Mouse (Mus musculus) liver, embryonic 13.5 days (tissue): Measurements from ENCODE around the gene Pdcd1lg2. TPM values are rescaled to one million over a fixed set of nuclear protein-coding genes. Genes with fewer than 3 reads are reported as not detected.

Experiments used
- ATAC-seq: fragments of 200-750 bp; cut with Nextera tagmentation; 2 replicates; pipeline ENCODE4 v1.8.0; 2017; ENCODE audit warnings: low read depth, mild to moderate bottlenecking, moderate number of reproducible peaks, moderate library complexity
- DNase-seq: peaks from one replicate; pipeline ENCODE4 v3.0.0; 2022
- H3K27ac ChIP-seq: fragments of 300-500 bp; sonication (generic); 2 replicates; pipeline ENCODE4 v1.5.1; 2015; ENCODE audit warnings: moderate library complexity, mild to moderate bottlenecking, inconsistent platforms
- H3K27me3 ChIP-seq: fragments of 300-500 bp; sonication (generic); 2 replicates; pipeline ENCODE4 v1.6.1; 2015; ENCODE audit warnings: mild to moderate bottlenecking, inconsistent platforms
- H3K36me3 ChIP-seq: fragments of 300-500 bp; sonication (generic); 2 replicates; pipeline ENCODE4 v1.6.1; 2015; ENCODE audit warnings: mild to moderate bottlenecking, inconsistent platforms
- H3K4me1 ChIP-seq: fragments of 300-500 bp; sonication (generic); replicated peaks from 2 replicates; pipeline ENCODE4 v1.6.1; 2015; ENCODE audit warnings: inconsistent platforms
- H3K4me2 ChIP-seq: fragments of 300-500 bp; sonication (generic); 2 replicates; pipeline ENCODE4 v1.6.1; 2015; ENCODE audit warnings: inconsistent platforms, mild to moderate bottlenecking, moderate library complexity
- H3K4me3 ChIP-seq: fragments of 300-500 bp; sonication (generic); replicated peaks from 2 replicates; pipeline ENCODE4 v1.5.1; 2015; ENCODE audit warnings: mild to moderate bottlenecking, inconsistent platforms
- H3K9ac ChIP-seq: fragments of 300-500 bp; sonication (generic); 2 replicates; pipeline ENCODE4 v1.6.1; 2015; ENCODE audit warnings: mild to moderate bottlenecking, inconsistent platforms
- H3K9me3 ChIP-seq: fragments of 300-500 bp; sonication (generic); replicated peaks from 2 replicates; pipeline ENCODE4 v1.6.1; 2016; ENCODE audit warnings: inconsistent platforms
- WGBS: fragments of 180-500 bp; shearing (Covaris S2); methylation state at CpG from one replicate; pipeline ENCODE4 v1.1.7; 2015; ENCODE audit not compliant: insufficient replicate concordance; 5-methylcytosine and 5-hydroxymethylcytosine counted together
- polyA plus RNA-seq: library from polyadenylated mRNA; unstranded; fragments of >200 nt; fragmentation: Nextera tagmentation; extraction: Ambion mirVana; gene quantifications from 2 replicates; pipeline ENCODE4 v1.2.1, GENCODE M21; 2015

Pdcd1lg2 gene
- polyA plus RNA-seq, 1 experiment from 2014 or later: 0.06 TPM

- Histone ChIP-seq H3K4me3 (no peak overlapping the region), H3K27me3 (no peaks in the 10 kb centered on the region), H3K9ac (peak overlapping the region; percentile 16; the same call in 1 of the 2 replicates), H3K9me3 (no peaks in the 10 kb centered on the region), H3K4me1 (peaks cover 17% of the 10 kb centered on the region), H3K4me2 (no peak overlapping the region), H3K36me3 (no peaks in the 10 kb centered on the region), H3K27ac (no peak overlapping the region; the same call in 1 of the 2 replicates)
- 0 out of 2 replicates have a peak, but pooled peaks have one; percentile 43 for ATAC-seq
- no peak for DNase-seq
- 32% methylated on average over 6 of the region's 6 CpGs for WGBS
Observed at GRCm38 (mm10) chr19:29488073-29488390, 77.3 kb downstream of the Pdcd1lg2 start.

- no peaks in the 10 kb centered on the region for H3K27me3 ChIP-seq
- H3K4me3 ChIP-seq: no peak overlapping the region
- H3K27ac ChIP-seq: no peak overlapping the region; the same call in 1 of the 2 replicates
- no peak for DNase-seq
- ATAC-seq: no peak
- H3K4me1 ChIP-seq: peaks cover 17% of the 10 kb centered on the region
- no peak overlapping the region for H3K9ac ChIP-seq
- H3K4me2 ChIP-seq: no peak overlapping the region
- H3K9me3 ChIP-seq: no peaks in the 10 kb centered on the region
- WGBS: 22% methylated on average over 10 of the region's 10 CpGs
- H3K36me3 ChIP-seq: no peaks in the 10 kb centered on the region
Observed at GRCm38 (mm10) chr19:29488420-29488819, 77.7 kb downstream of the Pdcd1lg2 start.

- H3K27me3 ChIP-seq: no peaks in the 10 kb centered on the region
- no peaks in the 10 kb centered on the region for H3K36me3 ChIP-seq
- no peak for DNase-seq
- 78% methylated on average over 3 of the region's 3 CpGs for WGBS
- H3K9ac ChIP-seq: no peak overlapping the region
- H3K4me2 ChIP-seq: no peak overlapping the region
- ATAC-seq: 0 out of 2 replicates have a peak, but pooled peaks have one; percentile 31
- no peaks in the 10 kb centered on the region for H3K9me3 ChIP-seq
- H3K4me1 ChIP-seq: peaks cover 17% of the 10 kb centered on the region
- no peak overlapping the region for H3K27ac ChIP-seq
- H3K4me3 ChIP-seq: no peak overlapping the region
Observed at GRCm38 (mm10) chr19:29489785-29490284, 79.1 kb downstream of the Pdcd1lg2 start.

- no peaks in the 10 kb centered on the region for H3K27me3 ChIP-seq
- ATAC-seq: no peak
- no peak overlapping the region for H3K4me3 ChIP-seq
- peaks cover 23% of the 10 kb centered on the region for H3K4me1 ChIP-seq
- no peaks in the 10 kb centered on the region for H3K36me3 ChIP-seq
- DNase-seq: no peak
- no peaks in the 10 kb centered on the region for H3K9me3 ChIP-seq
- H3K27ac ChIP-seq: no peak overlapping the region
- 70% methylated on average over 9 of the region's 9 CpGs for WGBS
- no peak overlapping the region for H3K9ac ChIP-seq
- no peak overlapping the region for H3K4me2 ChIP-seq
Observed at GRCm38 (mm10) chr19:29491467-29491866, 80.7 kb downstream of the Pdcd1lg2 start.

GRCm38 (mm10) chr19:29494454-29494853 is 83.7 kb downstream of the Pdcd1lg2 start:
- H3K9ac ChIP-seq: no peak overlapping the region
- H3K36me3 ChIP-seq: no peaks in the 10 kb centered on the region
- H3K27me3 ChIP-seq: no peaks in the 10 kb centered on the region
- WGBS: 72% methylated on average over 4 of the region's 4 CpGs
- H3K4me2 ChIP-seq: no peak overlapping the region
- no peaks in the 10 kb centered on the region for H3K9me3 ChIP-seq
- DNase-seq (no peak), ATAC-seq (no peak)
- H3K4me3 ChIP-seq: no peak overlapping the region
- H3K27ac ChIP-seq: no peak overlapping the region
- peaks cover 34% of the 10 kb centered on the region for H3K4me1 ChIP-seq

- ATAC-seq (no peak), DNase-seq (no peak)
- Histone ChIP-seq H3K4me1 (peaks cover 46% of the 10 kb centered on the region), H3K4me2 (no peak overlapping the region), H3K4me3 (no peak overlapping the region), H3K9me3 (no peaks in the 10 kb centered on the region), H3K27me3 (no peaks in the 10 kb centered on the region), H3K36me3 (no peaks in the 10 kb centered on the region), H3K9ac (no peak overlapping the region), H3K27ac (peak overlapping the region; percentile 54)
- WGBS: 74% methylated on average over 6 of the region's 6 CpGs
Observed at GRCm38 (mm10) chr19:29496001-29496597, 85.4 kb downstream of the Pdcd1lg2 start.

GRCm38 (mm10) chr19:29496786-29497557 is 86.3 kb downstream of the Pdcd1lg2 start:
- peak overlapping the region; percentile 54 for H3K27ac ChIP-seq
- DNase-seq: no peak
- WGBS: 49% methylated on average over 7 of the region's 7 CpGs
- ATAC-seq: peak; percentile 65
- H3K9ac ChIP-seq: no peak overlapping the region
- no peak overlapping the region for H3K4me2 ChIP-seq
- H3K9me3 ChIP-seq: no peaks in the 10 kb centered on the region
- peaks cover 48% of the 10 kb centered on the region for H3K4me1 ChIP-seq
- H3K27me3 ChIP-seq: no peaks in the 10 kb centered on the region
- no peak overlapping the region for H3K4me3 ChIP-seq
- H3K36me3 ChIP-seq: no peaks in the 10 kb centered on the region

- H3K4me2 ChIP-seq: peak overlapping the region; percentile 31
- peak; percentile 74 for ATAC-seq
- no peaks in the 10 kb centered on the region for H3K9me3 ChIP-seq
- no peaks in the 10 kb centered on the region for H3K27me3 ChIP-seq
- peaks cover 48% of the 10 kb centered on the region for H3K4me1 ChIP-seq
- peak overlapping the region; percentile 69 for H3K27ac ChIP-seq
- no peaks in the 10 kb centered on the region for H3K36me3 ChIP-seq
- no peak overlapping the region for H3K4me3 ChIP-seq
- WGBS: 30% methylated on average over 7 of the region's 7 CpGs
- no peak overlapping the region; the same call in 1 of the 2 replicates for H3K9ac ChIP-seq
- no peak for DNase-seq
Observed at GRCm38 (mm10) chr19:29497874-29498273, 87.2 kb downstream of the Pdcd1lg2 start.

GRCm38 (mm10) chr19:29498842-29499456 is 88.2 kb downstream of the Pdcd1lg2 start:
- Histone ChIP-seq H3K4me1 (peaks cover 48% of the 10 kb centered on the region), H3K4me3 (no peak overlapping the region), H3K9me3 (no peaks in the 10 kb centered on the region), H3K27ac (no peak overlapping the region; the same call in 1 of the 2 replicates), H3K36me3 (no peaks in the 10 kb centered on the region), H3K9ac (no peak overlapping the region), H3K4me2 (no peak overlapping the region), H3K27me3 (no peaks in the 10 kb centered on the region)
- ATAC-seq: no peak
- DNase-seq: no peak
- WGBS: 38% methylated on average over 6 of the region's 6 CpGs

GRCm38 (mm10) chr19:29500333-29500732 is 89.6 kb downstream of the Pdcd1lg2 start:
- no peak for ATAC-seq
- H3K4me1 ChIP-seq: peaks cover 49% of the 10 kb centered on the region
- no peaks in the 10 kb centered on the region for H3K27me3 ChIP-seq
- no peaks in the 10 kb centered on the region for H3K36me3 ChIP-seq
- no peak overlapping the region for H3K4me2 ChIP-seq
- H3K9me3 ChIP-seq: no peaks in the 10 kb centered on the region
- no peak overlapping the region for H3K27ac ChIP-seq
- H3K9ac ChIP-seq: no peak overlapping the region
- no peak overlapping the region for H3K4me3 ChIP-seq
- WGBS: 84% methylated on average over 1 of the region's 1 CpGs
- DNase-seq: no peak

- 46% methylated on average over 11 of the region's 11 CpGs for WGBS
- Histone ChIP-seq H3K9ac (peak overlapping the region; percentile 61), H3K36me3 (no peaks in the 10 kb centered on the region), H3K9me3 (no peaks in the 10 kb centered on the region), H3K27ac (peak overlapping the region; percentile 36; the same call in 1 of the 2 replicates), H3K4me1 (peaks cover 51% of the 10 kb centered on the region), H3K4me3 (peak overlapping the region; percentile 54), H3K4me2 (peak overlapping the region; percentile 68), H3K27me3 (no peaks in the 10 kb centered on the region)
- ATAC-seq (peak; percentile 39; the same call in 1 of the 2 replicates), DNase-seq (peak; percentile 37)
Observed at GRCm38 (mm10) chr19:29501106-29501505, 90.4 kb downstream of the Pdcd1lg2 start.
